ENCODE assay signal across 7 mouse cellular contexts in the genomic region with DNA sequence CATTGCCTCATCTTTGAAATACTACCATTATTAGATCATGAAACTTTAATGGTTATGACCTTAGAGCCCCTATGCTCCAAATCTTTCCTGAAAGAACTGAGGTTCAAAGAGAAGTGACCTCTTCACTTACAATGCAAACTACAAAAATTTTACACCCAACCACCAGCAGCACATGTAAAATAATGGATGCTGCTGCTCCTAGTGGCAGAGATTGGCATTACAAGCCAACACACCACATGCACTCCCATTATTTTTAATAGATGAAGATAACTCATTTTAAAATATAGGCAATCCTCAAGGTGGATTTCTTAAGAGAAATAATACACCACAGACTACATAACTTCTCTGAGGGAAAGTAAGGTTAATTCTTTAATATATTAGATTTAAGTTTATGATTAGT. TPM values are rescaled to one million over a fixed set of nuclear protein-coding genes. Genes with fewer than 3 reads are reported as not detected.
DNase-seq lines count a peak whose midpoint lies in the region; ATAC-seq and TF ChIP-seq lines count a peak whose summit lies in the region.

No protein-coding gene starts in this region.

- TF ChIP-seq CTCF in G1E (IDR thresholded peaks at IDR 0.05; ENCODE audit: low read depth, low read length) = peak; percentile 63; the same call in 1 of the 2 replicates

- intact Hi-C loops in left cerebral cortex, postnatal 14 days (cut with DNase I) = loop anchor here (10.0 kb wide), 1 partner anchor 246 kb away; no protein-coding TSS in a partner anchor

- DNase-seq in liver (peak; percentile 25), G1E (ENCODE audit: low spot score) (no peak)
- no peak for DNase-seq in liver, embryonic 11.5 days (ENCODE audit: low spot score)
- peak; percentile 27 for DNase-seq in adrenal gland, postnatal 25 days
- peak; percentile 9 for DNase-seq in fibroblast of lung, adult 2 months (ENCODE audit: low read depth)
- DNase-seq in left cerebral cortex, postnatal 14 days (ENCODE audit: low spot score in 2 of 2) = peak; percentile 20 to 54
- DNase-seq in right cerebral cortex, postnatal 4 days = peak; percentile 30

- H3K27ac ChIP-seq in liver, embryonic 11.5 days (ENCODE audit: low read depth, low read length) = no peak overlapping the region

- no peaks in the 10 kb centered on the region for H3K9me3 ChIP-seq in liver, embryonic 11.5 days (ENCODE audit: control insufficient read depth, low read length)
- peaks cover 5% of the 10 kb centered on the region; the same call in 1 of the 2 replicates for H3K9me3 ChIP-seq in G1E (replicated peaks)

- H3K9ac ChIP-seq in liver, embryonic 11.5 days (ENCODE audit: low read depth, low read length) = no peak overlapping the region

- no peak for ATAC-seq in liver, embryonic 11.5 days (replicated peaks; ENCODE audit: low FRiP score)
- no peak for ATAC-seq in G1E (ENCODE audit: extremely low read depth, insufficient number of reproducible peaks, low FRiP score, poor library complexity, severe bottlenecking)

- H3K36me3 ChIP-seq in liver, embryonic 11.5 days (ENCODE audit: control insufficient read depth, insufficient read depth, low read length) = no peaks in the 10 kb centered on the region
- no peaks in the 10 kb centered on the region for H3K36me3 ChIP-seq in G1E (replicated peaks)

- H3K4me2 ChIP-seq in liver, embryonic 11.5 days = no peak overlapping the region

- H3K4me1 ChIP-seq in liver, embryonic 11.5 days (replicated peaks; ENCODE audit: control insufficient read depth, insufficient read depth, low read length) = no peaks in the 10 kb centered on the region
- no peaks in the 10 kb centered on the region for H3K4me1 ChIP-seq in G1E (ENCODE audit: insufficient read depth, low read depth, low read length)

- H3K27me3 ChIP-seq in liver, embryonic 11.5 days (replicated peaks; ENCODE audit: control insufficient read depth, insufficient read depth, low read length) = no peaks in the 10 kb centered on the region
- peaks cover 12% of the 10 kb centered on the region for H3K27me3 ChIP-seq in G1E (ENCODE audit: insufficient read depth, low read length)

- H3K4me3 ChIP-seq in liver, embryonic 11.5 days (ENCODE audit: low read depth, low read length) = no peak overlapping the region
- no peak overlapping the region for H3K4me3 ChIP-seq in G1E (ENCODE audit: low read depth, low read length)

RNA-seq across cellular contexts. Expression of a gene that starts 31.2 kb away (rescaled TPM):
- 28.0 and 28.1 TPM in 2 replicates for polyA plus RNA-seq in liver, embryonic 11.5 days (2014; fragmentation: Nextera tagmentation; extraction: Ambion mirVana)
- total RNA-seq in G1E (2014; fragmentation: Nextera tagmentation) (23.9 and 30.0 TPM in 2 replicates), G1E (2017) (15.8 and 16.8 TPM in 2 replicates)
- polyA plus RNA-seq in G1E (2012) = 9.6 and 12.4 TPM in 2 replicates
- total RNA-seq in adrenal gland, postnatal 25 days (2021) = 41.9 and 50.3 TPM in 2 replicates
- 10 to 100 TPM; 35.5 to 36.9 TPM for total RNA-seq in left cerebral cortex, postnatal 14 days (2021)

RNA-seq across cellular contexts. Expression of a gene that starts 43.4 kb away (rescaled TPM):
- polyA plus RNA-seq in liver, embryonic 11.5 days (2014; fragmentation: Nextera tagmentation; extraction: Ambion mirVana) = 0.99 and 1.6 TPM in 2 replicates
- total RNA-seq in G1E (2014; fragmentation: Nextera tagmentation) (23.3 TPM in 1 of 2 replicates, not detected in the other), G1E (2017) (under 0.01 and 0.11 TPM in 2 replicates)
- not detected in 2 replicates for polyA plus RNA-seq in G1E (2012)
- total RNA-seq in adrenal gland, postnatal 25 days (2021) = 2.0 and 4.0 TPM in 2 replicates
- 10 to 100 TPM; 64.3 to 68.5 TPM for total RNA-seq in left cerebral cortex, postnatal 14 days (2021)

Comparison
In these comparisons a context has a peak if more than half of its experiments do, and no peak if none do; other contexts are left out.
1. DNase-seq: peak in liver (single experiment), adrenal gland, postnatal 25 days (single experiment), fibroblast of lung, adult 2 months (single experiment), left cerebral cortex, postnatal 14 days (2 of 2) and right cerebral cortex, postnatal 4 days (single experiment); none in liver, embryonic 11.5 days (single experiment) and G1E (single experiment).